Mouse (Mus musculus): ENCODE results near the gene Rras2.

The Rras2 gene

DNA sequence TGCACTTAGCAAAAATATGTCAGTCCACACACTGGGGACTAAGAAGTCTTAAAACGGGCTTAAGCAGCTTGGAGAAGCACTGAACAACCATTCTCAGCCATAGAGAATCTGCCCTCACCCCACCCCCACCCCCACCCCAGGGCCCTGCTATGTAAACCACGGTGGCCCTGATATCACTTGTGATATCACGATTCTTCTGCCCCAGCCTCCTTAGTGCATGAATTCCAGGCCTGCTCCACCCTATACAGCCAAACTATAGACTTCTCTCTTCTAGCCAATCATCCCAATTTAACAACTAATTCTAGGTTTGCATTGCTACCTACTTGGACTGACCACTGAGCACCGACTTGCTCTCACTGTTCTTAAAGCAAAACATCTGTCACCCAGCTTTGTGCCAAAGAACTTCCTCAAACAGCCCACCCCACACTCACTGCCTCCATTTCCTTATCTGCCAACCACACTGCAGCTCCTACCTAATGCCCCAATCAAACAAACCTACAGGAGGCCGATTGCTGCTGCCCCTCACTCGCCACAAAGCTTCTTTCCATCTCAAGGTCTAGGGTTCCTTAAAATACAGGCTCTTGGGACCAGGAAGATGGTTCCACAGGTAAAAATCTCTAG is 73.5 kb downstream of the Rras2 start:
- in situ Hi-C loops (cut with MboI; ENCODE audit: unreplicated experiment in 2 of 2) = no loop called here

DNA sequence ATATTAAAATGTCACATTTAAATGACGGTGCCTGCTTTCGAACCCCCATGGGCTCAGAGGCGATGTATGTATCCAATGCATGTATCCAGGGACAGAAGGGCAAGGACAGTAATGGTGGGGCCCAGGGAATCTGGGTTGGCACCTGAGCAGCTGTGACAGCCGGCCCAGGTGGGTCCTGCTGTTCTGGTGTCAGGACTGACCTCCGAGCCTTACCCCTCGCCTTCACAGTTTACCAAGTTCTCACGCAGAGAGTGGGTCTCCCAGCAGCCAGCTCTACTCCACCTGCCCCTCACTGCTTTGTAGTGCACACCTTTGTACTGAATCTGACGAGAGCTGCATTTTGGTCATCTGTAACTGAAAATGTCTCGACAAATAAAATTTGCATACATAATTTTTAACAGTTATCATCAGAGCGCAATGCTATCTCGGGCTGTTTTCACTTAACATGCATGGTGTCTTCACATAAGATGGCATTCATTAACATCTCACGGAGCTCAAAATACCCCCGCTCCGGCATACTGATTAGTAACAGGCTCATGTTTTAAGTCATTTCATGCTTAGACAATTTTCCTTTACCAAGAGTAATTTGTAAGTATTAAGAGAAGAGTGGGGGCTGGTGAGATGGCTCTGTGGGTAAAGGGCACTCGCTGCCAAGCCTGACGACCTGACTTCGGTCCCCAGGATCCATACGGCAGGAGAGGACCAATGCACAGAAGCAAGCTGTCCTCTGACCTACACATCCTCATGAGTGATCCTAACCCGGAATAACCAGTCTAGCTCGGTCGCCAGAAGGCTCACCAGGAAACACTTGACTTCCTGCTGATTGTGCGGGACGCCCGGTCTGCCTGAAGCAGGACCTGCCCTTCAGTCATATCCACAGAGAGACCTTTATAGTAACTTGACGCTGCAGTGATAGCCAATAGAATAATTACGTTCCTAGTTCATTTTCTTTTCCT is 74.3 kb downstream of the Rras2 start:
- in situ Hi-C loops (cut with MboI; ENCODE audit: unreplicated experiment in 2 of 2) = no loop called here

DNA sequence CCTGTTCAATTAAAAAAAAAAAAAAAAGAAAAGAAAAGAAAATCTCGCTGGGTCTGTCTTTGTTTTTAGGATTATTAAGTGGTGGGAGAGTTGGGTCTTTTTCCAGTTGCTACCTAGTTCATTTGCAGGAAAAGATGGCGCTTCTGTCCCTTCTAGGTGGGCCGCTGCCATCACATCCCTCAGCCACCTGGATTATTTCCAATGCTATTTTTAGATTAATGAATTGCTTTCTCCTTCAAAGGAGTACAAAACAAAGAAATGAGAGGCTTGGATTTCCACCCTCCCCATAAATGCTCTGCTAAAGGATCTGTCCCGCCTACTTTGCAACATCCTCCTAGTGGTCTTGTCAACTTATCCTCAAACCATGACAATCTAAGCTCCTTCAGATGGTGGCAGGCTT is 76.2 kb downstream of the Rras2 start:
- in situ Hi-C loops (cut with MboI; ENCODE audit: unreplicated experiment in 2 of 2) = no loop called here

DNA sequence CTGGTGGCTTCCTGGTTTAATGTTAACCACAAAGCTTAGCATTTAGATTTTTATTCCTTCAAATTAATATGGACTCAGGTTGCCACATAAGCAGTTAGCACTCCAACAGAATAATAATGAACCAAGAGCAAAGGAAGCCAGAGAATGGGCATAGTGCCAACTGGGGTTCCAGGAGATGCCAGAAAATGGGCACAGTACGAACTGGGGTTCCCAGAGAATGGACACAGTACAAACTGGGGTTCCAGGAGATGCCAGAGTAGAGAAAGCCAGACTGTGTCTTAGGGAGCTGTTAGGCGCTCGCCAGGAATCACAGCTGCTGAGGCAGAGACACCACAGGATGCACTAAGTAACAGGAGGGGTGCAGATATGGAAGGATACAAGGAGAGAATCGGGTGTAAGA is 80.3 kb downstream of the Rras2 start:
- in situ Hi-C loops (cut with MboI; ENCODE audit: unreplicated experiment in 2 of 2) = no loop called here

DNA sequence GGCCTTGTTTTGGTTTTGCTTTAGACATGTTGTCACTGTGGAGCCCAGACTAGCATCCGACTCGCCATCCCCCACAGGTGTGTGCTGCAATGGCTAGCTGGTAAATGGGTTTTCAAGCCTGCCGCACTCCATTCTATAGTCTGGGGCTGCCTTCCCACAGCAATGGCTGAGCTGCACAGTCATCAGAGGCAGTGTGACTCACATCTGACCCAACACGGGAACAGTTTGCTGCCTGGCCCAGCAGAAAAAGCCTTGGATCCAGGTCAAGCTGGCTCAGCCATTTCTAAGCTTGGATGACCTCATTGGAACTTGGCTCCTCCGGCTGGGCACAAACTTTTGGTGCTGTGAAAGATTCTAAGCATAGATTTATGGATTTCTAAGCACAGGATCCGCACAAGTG is 88.0 kb downstream of the Rras2 start:
- in situ Hi-C loops (cut with MboI; ENCODE audit: unreplicated experiment in 2 of 2) = loop anchor here (10.0 kb wide), 5 partner anchors 285 to 785 kb away; no protein-coding TSS in a partner anchor

DNA sequence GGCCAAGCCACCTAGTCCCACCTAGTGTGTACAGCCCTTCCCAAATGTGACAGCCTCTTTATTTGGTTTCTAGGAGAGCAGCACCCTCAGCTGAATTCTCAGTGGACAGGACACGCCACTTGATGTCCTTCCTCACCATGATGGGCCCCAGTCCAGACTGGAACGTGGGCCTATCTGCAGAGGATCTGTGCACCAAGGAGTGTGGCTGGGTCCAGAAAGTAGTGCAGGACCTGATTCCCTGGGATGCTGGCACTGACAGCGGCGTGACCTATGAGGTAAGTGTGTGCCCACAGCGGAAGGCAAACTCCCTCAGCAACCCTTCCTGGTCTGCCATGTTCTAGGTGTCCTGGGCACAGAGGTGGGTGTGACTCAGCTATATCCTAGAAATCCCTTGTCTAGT is 88.8 kb downstream of the Rras2 start:
- in situ Hi-C loops (cut with MboI; ENCODE audit: unreplicated experiment in 2 of 2) = loop anchor here (10.0 kb wide), 5 partner anchors 284 to 786 kb away; no protein-coding TSS in a partner anchor

DNA sequence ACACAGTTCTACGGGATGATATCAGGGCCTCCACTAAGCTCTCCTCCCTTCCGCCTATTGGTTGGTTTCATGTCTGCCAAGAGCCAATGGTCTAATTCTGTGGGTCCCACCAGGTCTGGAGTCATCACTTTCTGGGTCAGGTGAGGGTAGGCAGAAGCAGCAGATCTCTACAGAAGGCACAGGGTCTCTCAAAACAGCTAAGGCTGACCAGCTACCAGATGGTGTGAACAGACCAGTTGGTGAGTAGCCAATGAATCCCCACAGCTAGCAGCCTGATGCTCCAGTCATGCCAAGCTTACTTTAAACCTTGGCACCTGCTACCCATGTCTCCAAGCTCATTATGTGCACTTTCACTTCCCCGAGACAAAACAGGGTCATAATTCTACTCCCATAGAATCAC is 90.2 kb downstream of the Rras2 start:
- in situ Hi-C loops (cut with MboI; ENCODE audit: unreplicated experiment in 2 of 2) = loop anchor here (10.0 kb wide), 5 partner anchors 283 to 787 kb away; no protein-coding TSS in a partner anchor

DNA sequence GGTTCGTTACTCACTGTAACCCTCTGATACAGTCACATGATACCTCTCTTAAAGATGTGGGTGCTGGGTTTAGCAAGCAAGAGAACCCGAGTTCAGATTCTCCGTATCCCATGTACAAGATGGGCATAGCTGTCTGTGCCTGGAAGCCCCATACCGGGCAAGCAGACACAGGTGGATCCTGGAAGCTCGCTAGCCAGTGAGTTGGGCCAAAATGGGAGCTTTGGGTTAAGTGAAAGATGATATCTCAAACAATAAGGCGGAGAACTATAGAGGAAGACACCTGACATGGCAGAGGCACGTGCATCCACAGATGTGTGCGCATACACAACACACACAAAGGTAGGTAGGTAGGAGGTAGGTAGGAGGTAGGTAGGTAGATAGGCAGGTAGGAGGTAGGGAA is 90.7 kb downstream of the Rras2 start:
- in situ Hi-C loops (cut with MboI; ENCODE audit: unreplicated experiment in 2 of 2) = loop anchor here (10.0 kb wide), 5 partner anchors 282 to 788 kb away; no protein-coding TSS in a partner anchor

DNA sequence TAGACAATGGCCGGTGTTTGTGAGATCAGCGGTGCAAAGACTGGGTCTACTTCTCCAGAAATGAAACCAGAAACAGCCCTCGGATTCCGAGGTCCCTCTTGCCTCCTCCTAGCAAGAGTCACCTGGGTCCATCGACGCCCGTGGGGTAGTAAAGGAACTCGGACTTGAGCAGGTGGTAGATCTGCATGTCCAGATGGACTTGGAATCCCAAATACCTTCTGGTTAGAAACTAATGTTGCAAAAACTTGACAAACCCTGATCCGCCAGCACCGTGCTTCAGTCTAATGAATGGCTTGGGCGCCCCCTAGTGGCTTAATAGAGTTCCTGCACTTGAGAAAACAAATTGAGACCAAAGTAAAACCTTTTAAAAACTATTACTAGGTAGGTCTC is 96.9 kb downstream of the Rras2 start:
- in situ Hi-C loops (cut with MboI; ENCODE audit: unreplicated experiment in 2 of 2) = loop anchor here (5.0 to 25.0 kb wide), 9 partner anchors 258 to 878 kb away; partner anchors contain the start of gene Spon1 (in 1 of the 2)

DNA sequence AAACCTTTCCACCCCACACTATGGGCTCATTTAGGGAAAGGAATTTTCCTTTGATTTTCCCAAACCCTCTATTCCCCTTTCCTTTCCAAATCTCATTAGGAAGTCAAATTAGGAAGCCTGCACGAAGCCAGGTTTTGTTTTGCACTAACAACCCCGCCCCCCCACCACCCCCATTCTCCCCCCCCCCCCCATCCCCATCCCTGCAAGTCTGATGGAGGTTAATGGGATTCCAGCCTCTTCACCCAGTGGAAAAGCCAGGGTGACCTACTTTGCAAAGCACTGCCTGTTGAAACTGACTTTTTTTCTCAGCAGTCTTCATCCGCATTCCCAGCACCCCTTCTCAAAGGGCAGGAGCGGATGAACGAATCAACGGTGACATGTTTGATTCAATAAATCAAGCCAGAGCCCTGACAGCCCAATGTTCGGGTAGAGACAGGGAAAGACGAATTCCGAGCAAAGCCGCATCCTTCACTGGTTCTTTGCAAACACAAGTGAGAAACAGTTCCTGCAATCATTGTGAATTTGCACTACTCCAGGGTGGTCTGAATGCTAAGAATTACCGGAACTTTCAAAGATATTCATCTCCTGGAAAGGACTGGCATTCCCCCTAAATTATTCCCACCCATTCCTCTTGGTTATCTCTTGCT is 97.4 kb downstream of the Rras2 start:
- in situ Hi-C loops (cut with MboI; ENCODE audit: unreplicated experiment in 2 of 2) = loop anchor here (5.0 to 25.0 kb wide), 9 partner anchors 258 to 878 kb away; partner anchors contain the start of gene Spon1 (in 1 of the 2)

DNA sequence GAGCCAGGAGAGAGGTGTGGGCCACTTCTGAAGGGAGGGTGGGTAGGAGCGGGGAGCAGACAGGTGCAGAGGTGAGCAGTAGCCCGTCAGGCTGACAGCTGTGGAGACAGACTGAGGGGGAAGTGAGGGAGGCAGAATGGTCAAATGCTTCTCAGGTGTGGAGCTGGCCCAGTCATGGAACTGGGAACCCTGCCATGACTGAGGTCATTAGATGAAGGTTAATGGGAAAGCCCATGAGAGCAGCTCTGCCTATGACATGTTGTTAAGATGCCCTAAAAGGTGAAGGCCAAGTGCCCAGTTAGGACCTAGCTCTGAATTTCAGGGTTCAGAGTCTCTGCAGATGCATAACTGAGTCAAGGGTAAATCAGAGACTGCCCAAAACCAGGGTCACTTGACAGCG is 98.7 kb downstream of the Rras2 start:
- in situ Hi-C loops (cut with MboI; ENCODE audit: unreplicated experiment in 2 of 2) = loop anchor here (5.0 to 25.0 kb wide), 5 partner anchors 257 to 874 kb away; partner anchors contain the start of gene Spon1 (in 1 of the 2)

DNA sequence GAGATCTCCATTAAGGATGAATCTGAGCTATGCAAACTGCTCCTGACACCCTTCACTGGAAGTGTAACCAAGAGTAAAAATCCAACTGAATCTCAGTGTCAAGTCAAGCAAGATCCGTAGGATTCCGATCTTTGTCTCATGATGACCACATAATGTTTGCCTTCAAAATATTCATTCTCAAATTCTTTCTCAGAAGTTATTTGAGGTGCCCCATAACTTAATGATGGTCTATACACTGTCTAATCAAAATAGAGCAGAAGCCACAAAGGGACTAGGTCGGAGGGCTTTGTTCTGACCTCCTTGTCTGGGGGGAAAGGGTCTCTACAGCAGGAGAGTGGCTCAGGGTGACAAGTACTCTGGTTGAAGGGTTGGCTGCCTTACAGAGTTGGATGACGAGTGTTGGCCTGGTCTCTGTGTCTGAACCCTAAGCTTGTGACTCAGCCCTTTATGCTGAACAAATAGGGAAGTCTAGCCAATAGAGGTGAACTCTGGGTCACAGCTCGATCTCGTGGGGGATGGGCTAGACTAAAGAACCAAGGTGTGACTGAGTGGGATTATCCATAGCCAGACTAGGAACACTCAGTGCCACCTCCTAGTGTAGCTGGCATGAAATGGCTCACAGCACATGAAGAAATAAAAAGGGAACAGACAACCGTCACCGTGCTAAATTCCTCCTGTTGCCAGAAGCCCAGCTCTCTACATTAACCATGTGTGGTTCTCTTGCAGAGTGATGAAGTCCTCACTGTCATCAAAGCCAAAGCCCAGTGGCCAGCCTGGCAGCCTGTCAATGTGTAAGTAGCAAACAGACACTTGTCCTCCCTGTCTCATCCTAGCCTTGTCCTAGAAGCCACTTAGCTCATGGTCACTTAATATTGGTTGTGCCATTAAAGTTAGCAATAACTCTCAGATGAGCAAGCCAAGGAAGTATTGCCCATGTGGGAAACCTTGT is 101.3 kb downstream of the Rras2 start:
- in situ Hi-C loops (cut with MboI; ENCODE audit: unreplicated experiment in 2 of 2) = loop anchor here (5.0 to 25.0 kb wide), 5 partner anchors 254 to 871 kb away; partner anchors contain the start of gene Spon1 (in 1 of the 2)

DNA sequence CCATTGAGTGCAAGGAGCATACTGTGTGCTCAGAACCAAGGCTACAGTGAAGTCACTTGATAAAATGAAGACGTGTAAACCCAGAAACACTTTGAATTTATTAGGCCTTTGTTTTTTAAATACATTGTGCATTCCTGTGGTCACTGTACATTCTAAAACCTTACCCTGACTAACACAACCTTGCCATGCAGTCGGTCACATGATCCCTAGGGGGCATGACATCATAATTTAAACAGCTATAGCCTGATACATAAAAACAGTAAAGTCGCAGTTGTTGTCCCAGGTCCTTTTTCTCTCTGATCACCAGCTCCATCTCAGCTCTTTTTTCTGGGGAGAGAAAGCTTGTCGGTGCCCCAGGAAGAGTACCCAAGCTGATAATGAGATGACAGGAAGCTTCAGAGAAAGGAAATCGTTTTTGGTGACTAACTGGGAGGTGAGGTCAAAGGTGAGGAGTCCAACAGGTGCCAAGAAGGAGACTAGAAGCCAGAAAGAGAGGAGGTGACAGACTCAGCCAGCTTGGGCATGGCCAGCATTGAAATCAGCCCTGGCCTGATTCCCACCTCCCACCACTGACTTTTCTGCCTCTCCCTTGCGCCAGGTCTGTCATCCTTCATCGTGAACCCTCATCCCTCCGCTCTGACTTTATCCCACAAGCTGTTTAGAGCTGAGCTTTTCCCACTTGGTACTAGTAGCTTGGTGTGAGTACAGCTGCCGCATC is 105.7 kb downstream of the Rras2 start:
- in situ Hi-C loops (cut with MboI; ENCODE audit: unreplicated experiment in 2 of 2) = loop anchor here (10.0 to 25.0 kb wide), 4 partner anchors 250 to 867 kb away; partner anchors contain the start of gene Spon1 (in 1 of the 2)

DNA sequence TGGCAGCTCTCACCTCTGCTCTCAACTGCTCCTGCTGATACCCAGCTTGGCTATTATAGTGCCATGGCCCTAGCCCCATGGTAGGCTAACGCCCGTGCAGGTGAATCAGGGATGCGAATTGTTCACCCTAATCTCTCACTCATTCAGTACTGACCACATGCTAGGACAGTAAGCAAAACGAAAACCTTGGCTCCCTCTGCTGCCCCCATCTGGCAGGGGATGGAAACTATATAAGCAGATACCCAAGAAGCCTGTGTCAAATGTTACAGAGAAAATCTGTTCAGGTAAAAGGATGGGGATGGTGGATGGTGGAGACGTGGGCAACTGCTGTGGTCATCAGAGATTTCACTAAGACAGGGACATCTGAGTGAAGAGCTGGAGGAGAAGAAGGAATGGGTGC is 110.0 kb downstream of the Rras2 start:
- in situ Hi-C loops (cut with MboI; ENCODE audit: unreplicated experiment in 2 of 2) = loop anchor here in 1 of 2 experiments (25.0 kb wide), 2 partner anchors 245 to 805 kb away; partner anchors contain the start of gene Spon1

DNA sequence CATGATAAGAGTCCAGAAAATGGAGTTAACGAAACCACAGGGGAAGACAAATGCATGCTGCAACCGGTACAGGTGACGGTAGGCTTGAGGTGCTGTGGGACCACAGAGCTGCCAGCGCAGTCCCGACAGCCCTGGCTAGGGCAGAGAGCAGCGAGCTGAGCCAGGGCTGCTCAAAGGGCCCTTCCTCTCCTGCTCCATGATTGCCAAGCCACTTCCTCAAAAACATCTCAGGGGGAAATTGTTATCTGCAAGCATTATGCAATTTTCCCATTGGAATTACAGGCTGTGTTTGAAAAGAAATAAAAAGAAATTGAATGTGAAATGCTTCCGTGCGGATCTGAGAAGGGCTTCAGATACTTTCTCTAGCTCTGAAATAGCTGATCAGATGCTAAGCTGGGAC is 111.1 kb downstream of the Rras2 start:
- in situ Hi-C loops (cut with MboI; ENCODE audit: unreplicated experiment in 2 of 2) = loop anchor here in 1 of 2 experiments (25.0 kb wide), 2 partner anchors 244 to 806 kb away; partner anchors contain the start of gene Spon1

DNA sequence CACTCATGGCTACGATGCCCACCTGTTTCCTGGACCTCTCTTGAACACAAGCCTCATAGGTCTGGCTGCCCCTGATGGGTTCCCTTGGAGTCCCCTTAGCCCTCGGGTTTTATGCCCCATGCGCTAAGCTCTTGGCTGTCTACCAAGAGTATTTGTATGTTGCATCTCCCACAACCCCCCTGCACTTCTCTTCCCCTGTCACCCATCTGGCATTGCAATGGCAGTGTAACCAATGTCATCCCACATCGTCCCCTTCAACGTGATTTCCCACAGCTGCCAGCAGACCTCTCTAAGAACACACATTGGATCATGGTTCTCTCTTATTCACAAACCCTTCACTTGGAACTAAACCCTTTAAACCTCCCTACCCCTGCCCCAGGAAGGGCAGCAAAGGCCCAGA is 112.1 kb downstream of the Rras2 start:
- in situ Hi-C loops (cut with MboI; ENCODE audit: unreplicated experiment in 2 of 2) = loop anchor here in 1 of 2 experiments (25.0 kb wide), 2 partner anchors 243 to 807 kb away; partner anchors contain the start of gene Spon1

DNA sequence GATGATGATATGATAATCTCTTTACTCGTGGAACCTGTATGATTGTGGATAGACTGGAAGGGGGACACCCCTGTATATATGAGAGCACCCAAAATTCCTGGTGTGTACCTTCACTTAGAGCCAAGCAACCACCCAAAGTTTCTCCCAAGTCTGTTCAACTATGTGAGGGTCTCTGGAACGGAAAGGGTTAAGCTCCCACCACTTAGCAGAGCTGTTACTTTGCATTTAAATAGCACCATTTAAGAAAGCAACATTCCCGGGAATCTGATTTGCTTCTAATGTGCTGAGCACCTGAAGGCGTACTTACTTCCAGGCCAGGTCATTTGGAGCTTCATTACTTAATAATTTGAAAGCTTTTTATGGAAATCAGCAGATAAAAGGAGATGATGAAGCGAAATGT is 113.4 kb downstream of the Rras2 start:
- in situ Hi-C loops (cut with MboI; ENCODE audit: unreplicated experiment in 2 of 2) = loop anchor here in 1 of 2 experiments (25.0 kb wide), 2 partner anchors 242 to 808 kb away; partner anchors contain the start of gene Spon1

DNA sequence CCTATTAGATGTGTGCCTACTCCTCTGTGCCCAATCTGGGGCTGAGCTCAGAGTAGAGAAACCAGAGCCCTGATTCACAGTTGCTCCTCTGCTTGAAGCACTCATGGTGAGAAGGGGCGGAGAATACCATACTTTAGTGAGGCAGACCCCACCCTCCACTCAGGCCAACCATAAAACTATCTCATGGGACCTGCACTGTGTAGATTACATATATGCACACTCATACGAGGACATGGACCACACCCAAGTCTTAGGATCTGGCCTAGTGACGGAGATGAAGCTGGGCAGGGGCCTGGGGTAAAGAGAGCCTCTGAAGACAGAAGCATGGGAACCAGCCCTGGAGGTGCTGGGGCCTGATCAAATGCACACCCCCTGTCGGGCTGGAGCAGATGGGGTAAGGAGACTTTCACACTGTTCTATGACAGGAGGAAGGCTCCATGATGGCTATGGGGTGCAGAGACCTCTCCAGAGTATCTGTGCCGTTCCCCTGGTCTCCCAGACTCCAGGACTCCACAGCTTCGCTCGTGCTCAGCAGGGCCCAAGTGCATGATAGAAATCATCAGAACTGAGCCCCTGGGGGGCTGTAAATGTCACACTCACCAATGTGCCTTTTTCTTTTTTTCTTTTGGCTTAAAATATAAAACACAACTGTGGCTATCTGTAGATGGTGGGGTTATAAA is 119.8 kb downstream of the Rras2 start:
- in situ Hi-C loops (cut with MboI; ENCODE audit: unreplicated experiment in 2 of 2) = no loop called here
